Mouse (Mus musculus) neutrophil, adult 5-6 weeks (primary cell): ENCODE results near the gene Stx7. TPM values are rescaled to one million over a fixed set of nuclear protein-coding genes. Genes with fewer than 3 reads are reported as not detected.
"Not testable (repeated sequence)": the region's sequence is repeated elsewhere in the genome, so short reads cannot be mapped to it uniquely, and the experiment has no call there.

Experiments
- ATAC-seq: fragments of 151-379, 151-347 bp; 2 replicates; pipeline ENCODE4 v1.8.0; 2017; ENCODE audit warnings: mild to moderate bottlenecking, moderate TSS enrichment; ENCODE audit not compliant: insufficient number of reproducible peaks, poor library complexity, low FRiP score, severe bottlenecking; ENCODE audit errors: extremely low read depth
- total RNA-seq: library from RNA; stranded (forward); fragments of 200-1000 nt; gene quantifications from 2 replicates; pipeline ENCODE4 v1.2.3, GENCODE M21; 2017

Gene Stx7
- total RNA-seq = 95.9 and 112 TPM in 2 replicates

- peak; percentile 96 for ATAC-seq
Measured at GRCm38 (mm10) chr10:24149135-24149781, at the start of gene Stx7. TSS of gene Stx7 (plus strand) at chr10:24149302.

- ATAC-seq = not testable (repeated sequence)
Measured at GRCm38 (mm10) chr10:24101812-24102211, 47.3 kb upstream of the Stx7 start, which contains the start of gene Taar8c. TSS of gene Taar8c (minus strand) at chr10:24101912.

GRCm38 (mm10) chr10:24103299-24103698 is 45.8 kb upstream of the Stx7 start:
- not testable (repeated sequence) for ATAC-seq

DNA sequence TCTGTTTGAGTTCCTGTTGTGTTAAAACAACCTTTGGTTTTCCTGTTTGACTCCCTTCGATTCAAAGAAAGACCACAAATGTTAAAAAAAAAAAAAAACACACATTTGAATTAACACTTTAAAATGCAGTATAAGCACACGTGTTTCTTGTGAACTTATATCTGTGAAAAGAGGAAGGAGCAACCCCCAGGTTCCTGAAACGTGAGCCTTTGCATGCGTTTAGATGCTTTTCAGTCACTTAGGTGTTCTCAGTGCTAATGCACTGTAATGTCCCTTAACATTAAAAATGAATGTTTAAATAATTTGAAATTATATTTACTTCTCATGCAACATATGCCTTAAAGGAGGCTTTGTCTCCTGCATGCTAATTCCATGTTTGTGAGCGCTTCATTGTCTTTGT is 41.4 kb upstream of the Stx7 start:
- no peak for ATAC-seq

DNA sequence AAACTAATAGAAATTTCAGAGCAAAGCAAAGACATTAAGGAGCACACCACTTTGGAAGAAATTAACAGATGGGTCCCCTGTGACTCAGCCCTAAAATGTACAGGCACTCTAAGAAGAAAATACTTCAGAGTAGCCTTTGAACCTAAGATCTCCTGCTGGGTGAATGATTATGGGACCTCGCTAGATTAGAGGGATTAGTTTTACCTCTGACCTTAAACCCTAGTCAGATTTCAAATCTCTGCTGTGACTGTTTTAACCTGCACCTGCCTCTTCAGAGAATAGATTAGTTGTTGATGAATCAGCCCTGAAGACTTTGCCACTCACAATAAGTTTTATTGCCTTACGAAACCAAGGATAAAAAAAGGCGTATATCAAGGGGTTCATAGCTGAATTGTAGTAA is 40.9 kb upstream of the Stx7 start:
- no peak for ATAC-seq

DNA sequence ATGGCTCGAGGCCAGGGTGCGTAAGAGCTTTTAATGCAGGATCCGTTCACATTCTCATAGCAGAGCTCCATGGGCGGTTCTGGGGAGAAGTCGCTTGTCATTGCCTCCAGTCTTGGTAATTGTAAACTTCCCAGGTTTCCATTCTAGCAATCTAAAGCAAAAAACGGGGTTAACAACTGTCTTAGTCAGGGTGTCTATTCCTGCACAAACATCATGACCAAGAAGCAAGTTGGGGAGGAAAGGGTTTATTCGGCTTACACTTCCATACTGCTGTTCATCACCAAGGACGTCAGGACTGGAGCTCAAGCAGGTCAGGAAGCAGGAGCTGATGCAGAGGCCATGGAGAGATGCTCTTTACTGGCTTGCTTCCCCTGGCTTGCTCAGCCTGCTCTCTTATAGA is 39.7 kb upstream of the Stx7 start, which contains the start of gene Taar9:
Taar9 (minus strand) TSS at position 101 of the 400 bp plus-strand sequence.
- not testable (repeated sequence) for ATAC-seq

DNA sequence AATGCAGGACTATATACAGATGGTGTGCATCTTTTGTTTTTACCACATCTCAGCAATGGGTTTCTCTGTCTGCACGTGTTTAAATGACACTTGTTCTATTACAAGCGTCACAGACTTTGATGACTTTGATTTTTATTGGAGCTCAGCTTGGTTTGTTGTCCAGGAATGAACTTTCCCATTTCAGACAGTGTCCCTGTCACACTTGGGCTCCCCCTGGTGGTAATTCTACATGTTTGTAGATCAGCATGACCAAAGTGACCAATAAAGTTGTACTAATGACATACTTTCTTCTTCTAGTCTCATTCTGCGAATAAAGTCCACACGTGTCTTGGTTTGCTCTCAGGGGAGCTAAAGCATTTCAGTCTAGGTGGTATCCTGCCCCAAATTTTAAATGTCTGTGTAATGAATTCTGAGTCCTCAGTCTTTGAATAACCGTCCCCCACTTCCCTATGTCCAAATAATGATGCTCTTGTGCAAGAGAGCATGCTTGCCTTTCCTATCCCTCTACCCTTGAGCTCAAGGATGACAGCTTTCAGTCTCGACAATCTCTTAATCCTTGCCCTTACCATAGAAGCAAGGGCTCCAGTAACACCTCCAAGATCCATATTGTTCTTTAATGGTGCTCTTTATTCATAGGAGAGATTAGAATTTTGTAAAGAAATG is 37.9 kb upstream of the Stx7 start:
- 0 out of 2 replicates have a peak, but pooled peaks have one; percentile 39 for ATAC-seq

GRCm38 (mm10) chr10:24131451-24132262 is 17.4 kb upstream of the Stx7 start:
- ATAC-seq = peak; percentile 88

- ATAC-seq = no peak
Measured at GRCm38 (mm10) chr10:24132273-24132672, 16.8 kb upstream of the Stx7 start.

GRCm38 (mm10) chr10:24133132-24133531 is 16.0 kb upstream of the Stx7 start:
- peak; percentile 81; the same call in 1 of the 2 replicates for ATAC-seq

GRCm38 (mm10) chr10:24134071-24134645 is 14.9 kb upstream of the Stx7 start:
- no peak for ATAC-seq

DNA sequence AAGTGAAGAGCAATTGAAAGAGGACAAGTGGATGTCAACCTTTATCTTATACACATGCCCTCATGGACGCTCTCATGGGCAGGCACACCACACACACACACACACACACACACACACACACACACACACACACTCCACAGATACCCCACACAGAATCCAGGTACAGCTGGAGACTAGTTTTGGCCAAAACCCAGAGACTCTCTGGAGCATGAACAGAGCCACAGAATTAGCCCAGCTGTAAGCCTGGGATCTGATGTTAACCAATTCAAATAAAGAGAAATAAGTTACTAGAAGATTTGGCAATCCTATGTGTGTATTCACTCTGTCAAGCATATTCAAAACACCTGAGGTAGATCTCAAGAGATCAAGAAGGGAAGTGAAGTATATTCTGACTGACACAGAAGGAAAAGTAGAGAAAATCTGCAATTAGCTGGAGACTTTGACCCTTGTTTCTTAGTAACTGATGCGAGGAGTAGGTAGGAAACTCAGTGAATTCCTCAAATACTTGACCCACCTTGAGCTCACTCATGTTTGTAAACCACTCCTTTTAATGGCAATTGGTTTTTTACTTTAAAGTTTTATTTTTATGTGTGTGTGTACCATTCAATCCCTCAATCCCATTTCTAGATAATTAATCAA is 10.4 kb upstream of the Stx7 start:
- ATAC-seq = no peak

DNA sequence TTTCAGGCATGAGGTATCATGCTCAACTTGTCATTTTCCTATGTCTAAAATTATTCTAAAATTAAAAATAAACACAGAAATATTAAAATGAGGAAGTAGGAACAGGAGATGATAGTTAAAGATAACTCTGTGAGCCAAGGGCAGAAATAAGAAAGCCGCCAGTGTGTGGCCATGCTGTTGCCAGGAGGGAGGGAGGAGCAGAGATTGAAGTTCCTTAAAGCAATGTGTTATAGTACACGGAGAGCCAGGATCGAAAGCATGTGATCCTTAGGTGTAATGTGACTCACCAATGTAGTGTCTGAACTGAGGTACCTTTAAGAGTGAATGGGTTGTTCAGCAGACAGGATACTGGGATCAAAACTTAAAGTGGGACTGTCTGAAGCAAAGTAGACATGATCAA is 6.4 kb upstream of the Stx7 start:
- peak; percentile 23; the same call in 1 of the 2 replicates for ATAC-seq

DNA sequence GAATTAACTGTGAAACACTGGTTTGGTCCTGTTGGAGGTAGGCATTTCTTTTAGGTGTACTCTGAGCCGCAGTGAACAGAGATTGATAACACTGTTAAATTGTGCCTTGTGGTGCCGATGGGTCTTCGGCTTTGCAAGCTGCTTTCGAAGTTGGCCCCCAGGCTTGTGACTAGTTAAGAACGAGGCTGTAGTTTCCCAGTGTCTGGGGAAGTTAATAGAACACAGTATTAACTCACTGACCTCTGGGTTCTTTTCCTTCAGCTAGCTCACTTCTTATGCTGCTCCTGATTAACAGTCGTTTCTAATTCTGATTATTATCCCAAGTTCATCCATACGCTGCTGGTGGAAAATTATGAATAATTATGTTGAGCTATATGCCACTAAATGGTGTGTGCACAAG is 984 bp downstream of the Stx7 start:
- no peak for ATAC-seq

DNA sequence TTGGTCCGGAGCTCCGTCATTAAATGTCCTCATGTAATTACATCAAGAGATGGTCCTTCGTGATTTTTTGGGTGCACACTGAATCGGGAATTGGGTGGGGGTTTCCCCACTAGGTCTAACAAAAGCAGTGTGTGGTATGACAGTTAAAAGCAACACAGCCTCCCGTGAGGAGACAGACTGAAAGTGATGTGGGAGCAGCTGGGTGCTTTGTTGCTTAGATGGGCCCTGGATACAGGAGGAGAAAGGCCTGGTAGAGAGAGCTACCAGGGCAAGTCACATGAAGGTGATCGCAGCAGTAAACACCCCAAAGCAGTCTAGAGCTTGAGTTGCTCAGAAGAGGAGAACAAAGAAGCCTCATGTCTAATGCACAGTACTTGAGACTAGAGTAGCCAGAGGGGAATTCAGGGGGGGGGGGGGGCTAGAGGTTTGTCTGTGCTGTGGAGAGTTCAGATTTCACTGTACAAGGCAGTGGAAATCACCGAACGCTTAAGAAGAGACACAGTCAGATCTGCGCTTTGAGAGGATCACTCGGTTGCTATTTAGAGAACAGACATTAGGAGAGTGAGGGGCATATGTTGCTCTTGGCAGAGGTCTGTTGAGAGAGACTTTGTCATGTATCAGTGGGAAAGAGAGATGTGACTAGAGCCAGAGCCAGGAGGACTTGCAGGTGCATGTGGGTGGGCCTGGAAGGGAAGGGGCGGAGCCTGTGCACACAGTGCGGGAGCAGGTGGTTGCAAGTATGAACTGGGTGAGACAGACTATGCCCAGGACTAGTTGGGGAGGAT is 9.6 kb downstream of the Stx7 start:
- ATAC-seq = no peak

DNA sequence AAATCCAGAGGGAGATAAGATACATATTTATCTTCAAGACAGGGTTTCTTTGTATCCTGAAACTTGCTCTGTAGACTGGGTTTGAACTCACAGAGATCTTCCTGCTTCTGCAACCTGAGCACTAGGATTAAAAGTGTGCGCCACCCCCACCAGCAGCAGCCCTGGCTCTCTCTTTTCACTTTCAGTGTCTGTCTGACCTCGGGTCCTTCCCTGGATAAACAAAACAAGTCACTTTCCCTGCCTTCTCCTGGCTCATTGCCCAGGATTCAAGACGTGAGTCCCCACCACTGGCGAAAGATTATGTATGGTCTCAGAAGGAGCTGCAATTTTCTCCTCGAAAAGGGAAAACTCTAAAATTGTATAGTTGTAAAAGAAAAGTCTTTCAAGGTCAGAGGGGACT is 10.5 kb downstream of the Stx7 start:
- no peak for ATAC-seq

DNA sequence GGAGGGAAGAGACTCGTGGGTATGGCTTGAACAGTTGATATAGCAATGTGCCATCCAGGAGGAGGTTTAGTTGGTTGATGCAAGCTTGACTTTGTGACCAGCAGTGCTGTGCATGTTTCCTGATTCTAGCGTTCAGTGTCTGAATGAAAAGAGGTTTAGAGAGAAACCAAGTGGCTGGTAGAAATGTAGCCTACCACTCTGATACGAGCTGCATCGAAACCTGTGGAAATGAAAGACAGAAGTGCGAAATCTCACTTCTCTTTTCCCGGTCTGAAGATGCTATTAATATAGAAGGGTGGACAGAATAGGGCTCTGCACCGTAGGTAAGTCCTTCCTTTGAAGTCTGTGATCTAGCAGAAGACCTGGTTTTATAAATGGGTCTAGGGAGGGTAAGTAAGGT is 11.2 kb downstream of the Stx7 start:
- peak; percentile 61 for ATAC-seq
